Mouse (Mus musculus) lung, embryonic 14.5 days (tissue): ENCODE data around the gene Lgals2. TPM values are rescaled to one million over a fixed set of nuclear protein-coding genes. Genes with fewer than 3 reads are reported as not detected.
"Not testable (repeated sequence)": the region's sequence is repeated elsewhere in the genome, so short reads cannot be mapped to it uniquely, and the experiment has no call there.

ENCODE experiments used
- ATAC-seq: fragments of 200-750 bp; cut with Nextera tagmentation; 2 replicates; pipeline ENCODE4 v1.8.0; 2017; ENCODE audit warnings: mild to moderate bottlenecking, moderate TSS enrichment, moderate library complexity; ENCODE audit not compliant: insufficient read depth
- DNase-seq: peaks from one replicate; pipeline ENCODE4 v3.0.0-alpha.2; 2015
- H3K27ac ChIP-seq: fragments of 300-500 bp; sonication (generic); 2 replicates; pipeline ENCODE4 v1.5.1; 2014; ENCODE audit warnings: low read depth, mild to moderate bottlenecking, moderate library complexity
- H3K27me3 ChIP-seq: fragments of 300-500 bp; sonication (generic); 2 replicates; pipeline ENCODE4 v1.6.1; 2014; ENCODE audit warnings: low read length, control low read depth; ENCODE audit not compliant: insufficient read depth
- H3K36me3 ChIP-seq: fragments of 300-500 bp; sonication (generic); 2 replicates; pipeline ENCODE4 v1.6.1; 2014; ENCODE audit warnings: control low read depth; ENCODE audit not compliant: insufficient read depth
- H3K4me1 ChIP-seq: fragments of 300-500 bp; sonication (generic); 2 replicates; pipeline ENCODE4 v1.6.1; 2014; ENCODE audit warnings: antibody characterized with exemption, control low read depth; ENCODE audit not compliant: insufficient read depth
- H3K4me2 ChIP-seq: fragments of 300-500 bp; sonication (generic); 2 replicates; pipeline ENCODE4 v1.6.1; 2014; ENCODE audit warnings: mild to moderate bottlenecking
- H3K4me3 ChIP-seq: fragments of 300-500 bp; sonication (generic); 2 replicates; pipeline ENCODE4 v1.5.1; 2014; ENCODE audit warnings: low read depth, low read length
- H3K9ac ChIP-seq: fragments of 300-500 bp; sonication (generic); 2 replicates; pipeline ENCODE4 v1.6.1; 2014
- H3K9me3 ChIP-seq: fragments of 300-500 bp; sonication (generic); 2 replicates; pipeline ENCODE4 v1.6.1; 2016; ENCODE audit warnings: low read depth, low read length, control low read depth
- CTCF ChIP-seq: IDR thresholded peaks from 2 replicates; pipeline ENCODE4 v1.5.1; 2016; ENCODE audit warnings: antibody characterized with exemption, low read depth
- WGBS: fragments of 180-500 bp; shearing (Covaris S2); extraction: QIAGEN DNeasy Blood & Tissue Kit; methylation state at CpG from one replicate; pipeline ENCODE4 v1.1.7; 2014; 5-methylcytosine and 5-hydroxymethylcytosine counted together
- polyA plus RNA-seq: library from polyadenylated mRNA; unstranded; fragments of >200 nt; fragmentation: Nextera tagmentation; extraction: Ambion mirVana; gene quantifications from 2 replicates; pipeline ENCODE4 v1.2.1, GENCODE M21; 2014

The Lgals2 gene
- polyA plus RNA-seq, 1 experiment from 2014 or later: 0.34 TPM

GRCm38 (mm10) chr15:78881828-78882227, 26.5 kb upstream of the Lgals2 start:
- 85% methylated on average over 3 of the region's 3 CpGs for WGBS

GRCm38 (mm10) chr15:78880432-78880831, 25.1 kb upstream of the Lgals2 start:
- no peak overlapping the region for H3K4me2 ChIP-seq
- no peak for TF ChIP-seq CTCF
- H3K4me3 ChIP-seq: no peak overlapping the region
- 94% methylated on average over 8 of the region's 8 CpGs for WGBS
- peaks cover 55% of the 10 kb centered on the region for H3K36me3 ChIP-seq
- H3K4me1 ChIP-seq: 0 out of 2 replicates have a peak, but pooled peaks cover 6% of the 10 kb centered on the region
- no peak overlapping the region for H3K27ac ChIP-seq
- no peaks in the 10 kb centered on the region for H3K27me3 ChIP-seq
- H3K9ac ChIP-seq: no peak overlapping the region
- H3K9me3 ChIP-seq: no peaks in the 10 kb centered on the region
- no peak for ATAC-seq
- DNase-seq: no peak

More at GRCm38 (mm10) chr15:78881828-78882227, 26.5 kb upstream of the Lgals2 start:
- H3K4me1 ChIP-seq: 0 out of 2 replicates have a peak, but pooled peaks cover 6% of the 10 kb centered on the region
- H3K9ac ChIP-seq: no peak overlapping the region; the same call in 1 of the 2 replicates
- peak; percentile 20 for TF ChIP-seq CTCF
- H3K27ac ChIP-seq: no peak overlapping the region
- ATAC-seq (no peak), DNase-seq (no peak)
- no peak overlapping the region for H3K4me2 ChIP-seq
- peaks cover 69% of the 10 kb centered on the region for H3K36me3 ChIP-seq
- H3K9me3 ChIP-seq: no peaks in the 10 kb centered on the region
- no peaks in the 10 kb centered on the region for H3K27me3 ChIP-seq
- no peak overlapping the region for H3K4me3 ChIP-seq

GRCm38 (mm10) chr15:78878792-78879516, 23.6 kb upstream of the Lgals2 start:
- 24% methylated on average over 7 of the region's 7 CpGs for WGBS
- not testable (repeated sequence) for H3K9ac ChIP-seq, H3K27ac ChIP-seq, H3K4me3 ChIP-seq, H3K27me3 ChIP-seq, H3K9me3 ChIP-seq, ATAC-seq, H3K4me1 ChIP-seq
- peak; percentile 52 for DNase-seq
- Histone ChIP-seq H3K4me2 (peak overlapping the region; percentile 78; the same call in 1 of the 2 replicates), H3K36me3 (peaks cover 42% of the 10 kb centered on the region)

- Histone ChIP-seq H3K4me2 (peak overlapping the region; percentile 78), H3K36me3 (peaks cover 32% of the 10 kb centered on the region), H3K4me1 (peaks cover 6% of the 10 kb centered on the region; the same call in 1 of the 2 replicates), H3K9me3 (no peaks in the 10 kb centered on the region), H3K9ac (peak overlapping the region; percentile 84), H3K27me3 (no peaks in the 10 kb centered on the region), H3K4me3 (peak overlapping the region; percentile 72), H3K27ac (peak overlapping the region; percentile 99)
- peak; percentile 52 for DNase-seq
- no peak; the same call in 1 of the 2 replicates for TF ChIP-seq CTCF
- ATAC-seq: peak; percentile 1; the same call in 1 of the 2 replicates
- 1% methylated on average over 17 of the region's 17 CpGs for WGBS
Measured at GRCm38 (mm10) chr15:78877810-78878390, 22.6 kb upstream of the Lgals2 start.

GRCm38 (mm10) chr15:78876991-78877809, 21.9 kb upstream of the Lgals2 start, which contains the start of gene Gga1:
TSS of gene Gga1 (plus strand) at chr15:78877190.
- peak within 1 kb of the TSS; percentile 72 for H3K4me3 ChIP-seq
- no peaks in the 10 kb centered on the region for H3K27me3 ChIP-seq
- peak within 1 kb of the TSS; percentile 84 for H3K9ac ChIP-seq
- peak; percentile 99 for DNase-seq
- no peak for TF ChIP-seq CTCF
- H3K4me2 ChIP-seq: peak within 1 kb of the TSS; percentile 78
- under 1% methylated on average over 51 of the region's 95 CpGs for WGBS
- peak; percentile 90 for ATAC-seq
- H3K9me3 ChIP-seq: no peaks in the 10 kb centered on the region
- H3K36me3 ChIP-seq: peaks cover 25% of the 10 kb centered on the region
- H3K4me1 ChIP-seq: peaks cover 6% of the 10 kb centered on the region; the same call in 1 of the 2 replicates
- peak within 1 kb of the TSS; percentile 99 for H3K27ac ChIP-seq

GRCm38 (mm10) chr15:78876258-78876696, 20.9 kb upstream of the Lgals2 start:
- TF ChIP-seq CTCF: peak; percentile 87
- peak overlapping the region; percentile 78 for H3K4me2 ChIP-seq
- peaks cover 16% of the 10 kb centered on the region for H3K36me3 ChIP-seq
- DNase-seq (peak; percentile 95), ATAC-seq (peak; percentile 29)
- WGBS: under 1% methylated on average over 17 of the region's 17 CpGs
- H3K27ac ChIP-seq: peak overlapping the region; percentile 99
- peak overlapping the region; percentile 84 for H3K9ac ChIP-seq
- H3K4me1 ChIP-seq: peaks cover 6% of the 10 kb centered on the region; the same call in 1 of the 2 replicates
- no peaks in the 10 kb centered on the region for H3K9me3 ChIP-seq
- H3K27me3 ChIP-seq: no peaks in the 10 kb centered on the region
- H3K4me3 ChIP-seq: peak overlapping the region; percentile 72
